Mouse (Mus musculus): Measurements from ENCODE around the gene Scube1.

GRCm38 (mm10) chr15:83676286-83676685 is 48.5 kb downstream of the Scube1 start:
- TF ChIP-seq EP300 (IDR thresholded peaks at IDR 0.05; ENCODE audit: low read depth) (no peak), CTCF (IDR thresholded peaks at IDR 0.05; ENCODE audit: low read depth) (no peak)
